Mouse (Mus musculus) urinary bladder, postnatal 36 days (tissue): ENCODE data around the gene Mrc2.
A peak's percentile ranks its signal among the peaks of the same experiment; 100 is the strongest.

Experiments
- DNase-seq, 2 experiments: peaks; one replicate each; pipeline ENCODE4 v3.0.0; 2022; ENCODE audit warnings: low spot score in 2 of 2, mixed read lengths in 1 of 2

The Mrc2 gene

GRCm38 (mm10) chr11:105350643-105351042 lies 58.2 kb downstream of the Mrc2 start:
- DNase-seq, result no peak

- no peak for DNase-seq
Observed at GRCm38 (mm10) chr11:105352152-105352551, 59.7 kb downstream of the Mrc2 start.

GRCm38 (mm10) chr11:105352954-105353890 lies 60.8 kb downstream of the Mrc2 start:
- peak; percentile 55 to 74 for DNase-seq

- DNase-seq, result no peak
Observed at GRCm38 (mm10) chr11:105353891-105354280, 61.4 kb downstream of the Mrc2 start.

GRCm38 (mm10) chr11:105356301-105356700 lies 63.9 kb downstream of the Mrc2 start:
- peak; percentile 17 to 39 for DNase-seq

- DNase-seq, result peak; percentile 36 to 45
Observed at GRCm38 (mm10) chr11:105362041-105362765, 69.8 kb downstream of the Mrc2 start.

GRCm38 (mm10) chr11:105362946-105363597 lies 70.6 kb downstream of the Mrc2 start:
- DNase-seq, result peak; percentile 72 to 78

- no peak for DNase-seq
Observed at GRCm38 (mm10) chr11:105363598-105364385, 71.3 kb downstream of the Mrc2 start.

GRCm38 (mm10) chr11:105364386-105365065 lies 72.1 kb downstream of the Mrc2 start:
- DNase-seq, result no peak

- DNase-seq, result no peak
Observed at GRCm38 (mm10) chr11:105365611-105366010, 73.2 kb downstream of the Mrc2 start.

GRCm38 (mm10) chr11:105366051-105366450 lies 73.6 kb downstream of the Mrc2 start:
- DNase-seq, result no peak

- DNase-seq, result no peak
Observed at GRCm38 (mm10) chr11:105367163-105367562, 74.7 kb downstream of the Mrc2 start.

- DNase-seq, result no peak
Observed at GRCm38 (mm10) chr11:105368833-105369232, 76.4 kb downstream of the Mrc2 start.

GRCm38 (mm10) chr11:105369526-105370386 lies 77.3 kb downstream of the Mrc2 start:
- DNase-seq, result no peak

- DNase-seq, result no peak
Observed at GRCm38 (mm10) chr11:105371818-105372217, 79.4 kb downstream of the Mrc2 start.

GRCm38 (mm10) chr11:105373881-105374280 lies 81.4 kb downstream of the Mrc2 start:
- no peak for DNase-seq

- DNase-seq, result no peak
Observed at GRCm38 (mm10) chr11:105374526-105375175, 82.2 kb downstream of the Mrc2 start.

GRCm38 (mm10) chr11:105375821-105376235 lies 83.4 kb downstream of the Mrc2 start:
- DNase-seq, result no peak

GRCm38 (mm10) chr11:105385266-105385665 lies 92.8 kb downstream of the Mrc2 start:
- no peak for DNase-seq
